Mouse (Mus musculus) heart, adult 8-10 months (tissue): Measurements from ENCODE around the gene Poldip2. TPM values are rescaled to one million over a fixed set of nuclear protein-coding genes. Genes with fewer than 3 reads are reported as not detected.
A peak's percentile ranks its signal among the peaks of the same experiment; 100 is the strongest.

Source experiments
- DNase-seq: peaks from one replicate; pipeline ENCODE4 v3.0.0; 2022; ENCODE audit warnings: low spot score
- total RNA-seq, 4 experiments: library from RNA; stranded (reverse); gene quantifications; 2 replicates each; pipeline ENCODE4 v1.2.4; 2022

Poldip2 gene
- 100 to 1,000 TPM; 141 to 157 (median 151) TPM for total RNA-seq

GRCm38 (mm10) chr11:78512025-78512957 lies at the start of gene Poldip2, which contains the start of gene Tmem199:
Poldip2 (plus strand) TSS chr11:78512193.
Tmem199 (minus strand) TSS chr11:78512172.
- DNase-seq = peak; percentile 88

GRCm38 (mm10) chr11:78462669-78463068 lies 49.3 kb upstream of the Poldip2 start:
- no peak for DNase-seq

GRCm38 (mm10) chr11:78463286-78464036 lies 48.5 kb upstream of the Poldip2 start:
- DNase-seq = no peak

GRCm38 (mm10) chr11:78465116-78465515 lies 46.9 kb upstream of the Poldip2 start:
- no peak for DNase-seq

- peak; percentile 76 for DNase-seq
Observed at GRCm38 (mm10) chr11:78465568-78466180, 46.3 kb upstream of the Poldip2 start, which contains the start of gene Slc46a1. Slc46a1 (plus strand) TSS chr11:78465697.

- no peak for DNase-seq
Observed at GRCm38 (mm10) chr11:78466242-78466912, 45.6 kb upstream of the Poldip2 start.

GRCm38 (mm10) chr11:78467515-78467914 lies 44.5 kb upstream of the Poldip2 start:
- no peak for DNase-seq

GRCm38 (mm10) chr11:78467932-78468331 lies 44.1 kb upstream of the Poldip2 start:
- DNase-seq = no peak

GRCm38 (mm10) chr11:78471326-78472103 lies 40.5 kb upstream of the Poldip2 start:
- DNase-seq = no peak

GRCm38 (mm10) chr11:78475289-78475688 lies 36.7 kb upstream of the Poldip2 start:
- DNase-seq = no peak

- DNase-seq = no peak
Observed at GRCm38 (mm10) chr11:78483639-78484038, 28.4 kb upstream of the Poldip2 start.

GRCm38 (mm10) chr11:78488168-78488567 lies 23.8 kb upstream of the Poldip2 start:
- peak; percentile 63 for DNase-seq

- DNase-seq = no peak
Observed at GRCm38 (mm10) chr11:78490781-78491241, 21.2 kb upstream of the Poldip2 start.

- DNase-seq = no peak
Observed at GRCm38 (mm10) chr11:78495904-78496303, 16.1 kb upstream of the Poldip2 start.

- no peak for DNase-seq
Observed at GRCm38 (mm10) chr11:78497071-78497541, 14.9 kb upstream of the Poldip2 start.

GRCm38 (mm10) chr11:78497544-78498522 lies 14.2 kb upstream of the Poldip2 start, which contains the start of gene Sarm1:
Sarm1 (minus strand) TSS chr11:78497754.
- peak; percentile 91 for DNase-seq

GRCm38 (mm10) chr11:78499004-78499403 lies 13.0 kb upstream of the Poldip2 start, which contains the start of gene Vtn:
Vtn (plus strand) TSS chr11:78499091.
- peak; percentile 39 for DNase-seq

- DNase-seq = no peak
Observed at GRCm38 (mm10) chr11:78499543-78499942, 12.4 kb upstream of the Poldip2 start.
